Mouse (Mus musculus) WW6 (cell line): ENCODE data around the gene Daam1.

ENCODE experiments used
- DNase-seq: peaks from one replicate; pipeline ENCODE4 v3.0.0-alpha.2; 2013; ENCODE audit warnings: low read depth, low spot score

Daam1 gene

GRCm38 (mm10) chr12:71898231-71898630 lies 67.4 kb downstream of the Daam1 start:
- DNase-seq, result no peak

- DNase-seq, result no peak
Measured at GRCm38 (mm10) chr12:71898666-71899520, 68.0 kb downstream of the Daam1 start.

- no peak for DNase-seq
Measured at GRCm38 (mm10) chr12:71899566-71899965, 68.7 kb downstream of the Daam1 start.

GRCm38 (mm10) chr12:71901211-71901610 lies 70.3 kb downstream of the Daam1 start:
- no peak for DNase-seq

- DNase-seq, result no peak
Measured at GRCm38 (mm10) chr12:71901859-71902258, 71.0 kb downstream of the Daam1 start.

GRCm38 (mm10) chr12:71902317-71902716 lies 71.4 kb downstream of the Daam1 start:
- DNase-seq, result no peak

GRCm38 (mm10) chr12:71903218-71903617 lies 72.3 kb downstream of the Daam1 start:
- DNase-seq, result no peak

- no peak for DNase-seq
Measured at GRCm38 (mm10) chr12:71904310-71904709, 73.4 kb downstream of the Daam1 start.

- no peak for DNase-seq
Measured at GRCm38 (mm10) chr12:71904926-71905325, 74.0 kb downstream of the Daam1 start.

GRCm38 (mm10) chr12:71905640-71906320 lies 74.9 kb downstream of the Daam1 start:
- no peak for DNase-seq

- DNase-seq, result no peak
Measured at GRCm38 (mm10) chr12:71906582-71907267, 75.8 kb downstream of the Daam1 start.

- no peak for DNase-seq
Measured at GRCm38 (mm10) chr12:71908984-71909383, 78.1 kb downstream of the Daam1 start.

- no peak for DNase-seq
Measured at GRCm38 (mm10) chr12:71910246-71910645, 79.4 kb downstream of the Daam1 start.

GRCm38 (mm10) chr12:71912262-71912661 lies 81.4 kb downstream of the Daam1 start:
- DNase-seq, result no peak

GRCm38 (mm10) chr12:71919156-71919555 lies 88.3 kb downstream of the Daam1 start:
- DNase-seq, result no peak

GRCm38 (mm10) chr12:71919962-71920361 lies 89.1 kb downstream of the Daam1 start:
- DNase-seq, result no peak

- DNase-seq, result no peak
Measured at GRCm38 (mm10) chr12:71922827-71923381, 92.0 kb downstream of the Daam1 start.

- no peak for DNase-seq
Measured at GRCm38 (mm10) chr12:71924978-71925529, 94.2 kb downstream of the Daam1 start.

- no peak for DNase-seq
Measured at GRCm38 (mm10) chr12:71925990-71926700, 95.3 kb downstream of the Daam1 start.

GRCm38 (mm10) chr12:71928092-71928491 lies 97.2 kb downstream of the Daam1 start:
- DNase-seq, result no peak

GRCm38 (mm10) chr12:71929876-71930275 lies 99.0 kb downstream of the Daam1 start:
- DNase-seq, result no peak
